Mouse (Mus musculus): ENCODE measurements around the gene Pkd2l1. TPM values are rescaled to one million over a fixed set of nuclear protein-coding genes. Genes with fewer than 3 reads are reported as not detected.

Pkd2l1 gene
- polyA plus RNA-seq, 1 experiment, result 0.80 TPM

GRCm38 (mm10) chr19:44108996-44109395, 83.2 kb downstream of the Pkd2l1 start:
- DNase-seq (ENCODE audit: extremely low spot score in 1 of 2, low spot score in 1 of 2), result no peak

- DNase-seq (ENCODE audit: extremely low spot score in 1 of 2, low spot score in 1 of 2), result peak in 1 of 2 experiments; percentile 26
Measured at GRCm38 (mm10) chr19:44107661-44108521, 84.4 kb downstream of the Pkd2l1 start.

GRCm38 (mm10) chr19:44106831-44107660, 85.2 kb downstream of the Pkd2l1 start, which contains the start of gene Chuk:
Gene Chuk, minus strand, starts transcription at chr19:44107480.
- peak; percentile 89 to 96 for DNase-seq (ENCODE audit: extremely low spot score in 1 of 2, low spot score in 1 of 2)

GRCm38 (mm10) chr19:44104393-44104792, 87.8 kb downstream of the Pkd2l1 start:
- DNase-seq (ENCODE audit: extremely low spot score in 1 of 2, low spot score in 1 of 2), result no peak

GRCm38 (mm10) chr19:44103001-44103400, 89.2 kb downstream of the Pkd2l1 start:
- DNase-seq (ENCODE audit: extremely low spot score in 1 of 2, low spot score in 1 of 2), result no peak

GRCm38 (mm10) chr19:44100840-44101239, 91.4 kb downstream of the Pkd2l1 start:
- no peak for DNase-seq (ENCODE audit: extremely low spot score in 1 of 2, low spot score in 1 of 2)

Other genes starting within 250 kb of the Pkd2l1 start
- 0.13 and 0.14 TPM in 2 replicates for gene Cpn1, start 205.9 kb downstream of the Pkd2l1 start, polyA plus RNA-seq (2012; rRNA removed)
- 0.10 and 0.11 TPM in 2 replicates for gene Cyp2c23, start 163.2 kb downstream of the Pkd2l1 start, polyA plus RNA-seq (2012; rRNA removed)
- 17.3 and 19.2 TPM in 2 replicates for gene Erlin1, start 122.7 kb downstream of the Pkd2l1 start, polyA plus RNA-seq (2012; rRNA removed)
- gene Chuk, start 85.0 kb downstream of the Pkd2l1 start, polyA plus RNA-seq (2012; rRNA removed), result 102 and 117 TPM in 2 replicates
- 22.5 and 24.6 TPM in 2 replicates for gene Cwf19l1, start 56.6 kb downstream of the Pkd2l1 start, polyA plus RNA-seq (2012; rRNA removed)
- 77.2 and 82.6 TPM in 2 replicates for gene Bloc1s2, start 46.0 kb downstream of the Pkd2l1 start, polyA plus RNA-seq (2012; rRNA removed)
- 3.1 and 3.2 TPM in 2 replicates for gene Scd3, start 10.8 kb upstream of the Pkd2l1 start, polyA plus RNA-seq (2012; rRNA removed)
- 626 and 656 TPM in 2 replicates for gene Scd2, start 101.2 kb upstream of the Pkd2l1 start, polyA plus RNA-seq (2012; rRNA removed)
- 0.27 and 0.30 TPM in 2 replicates for gene Scd4, start 140.7 kb upstream of the Pkd2l1 start, polyA plus RNA-seq (2012; rRNA removed)
- gene Scd1, start 215.4 kb upstream of the Pkd2l1 start, polyA plus RNA-seq (2012; rRNA removed), result 111 and 161 TPM in 2 replicates